In genomic region chr14:48334106-48334809, GRCm38 (mm10) we compare ENCODE assay signal across 13 mouse cellular contexts.
DNase-seq lines count a peak whose midpoint lies in the region; ATAC-seq and TF ChIP-seq lines count a peak whose summit lies in the region.
"Had no signal": no experiment of that assay in that cellular context is flagged by ENCODE, and none has a peak within 500 bp of the region (broad histone marks: within the 10 kb centered on the region; RNA-seq: fewer than 3 reads in every experiment).

No protein-coding gene starts in this region.

- peaks cover 15% of the 10 kb centered on the region for H3K4me1 ChIP-seq in kidney, postnatal 0 days (replicated peaks; ENCODE audit: insufficient read depth, low read length)
- peaks cover 42% of the 10 kb centered on the region for H3K4me1 ChIP-seq in forebrain, embryonic 13.5 days
- peaks cover 7% of the 10 kb centered on the region; the same call in 1 of the 2 replicates for H3K4me1 ChIP-seq in midbrain, embryonic 11.5 days (ENCODE audit: control insufficient read depth, insufficient read depth, low read length)

- H3K9ac ChIP-seq in kidney, postnatal 0 days (ENCODE audit: low read depth, low read length), result no peak overlapping the region
- no peak overlapping the region for H3K9ac ChIP-seq in forebrain, embryonic 13.5 days
- H3K9ac ChIP-seq in midbrain, embryonic 11.5 days (ENCODE audit: low read length), result peak overlapping the region; percentile 37; the same call in 1 of the 2 replicates
- H3K9ac ChIP-seq: limb, embryonic 13.5 days; lung, embryonic 15.5 days had no signal

- no peaks in the 10 kb centered on the region for H3K36me3 ChIP-seq in kidney, postnatal 0 days (ENCODE audit: insufficient read depth, low read length)
- no peaks in the 10 kb centered on the region for H3K36me3 ChIP-seq in forebrain, embryonic 13.5 days (ENCODE audit: poor library complexity, severe bottlenecking)
- H3K36me3 ChIP-seq in midbrain, embryonic 11.5 days (ENCODE audit: control insufficient read depth, insufficient read depth, low read length), result no peaks in the 10 kb centered on the region
- H3K36me3 ChIP-seq: limb, embryonic 13.5 days; lung, embryonic 15.5 days had no signal

- peak; percentile 21; the same call in 1 of the 2 replicates for TF ChIP-seq CTCF in kidney, postnatal 0 days (IDR thresholded peaks at IDR 0.05; ENCODE audit: low read depth)

- WGBS in kidney, postnatal 0 days, result 50% methylated on average over 8 of the region's 8 CpGs
- WGBS in forebrain, embryonic 13.5 days, result 30% methylated on average over 8 of the region's 8 CpGs
- WGBS in midbrain, embryonic 11.5 days, result 33% methylated on average over 8 of the region's 8 CpGs

- no peak for ATAC-seq in kidney, postnatal 0 days (replicated peaks; ENCODE audit: low FRiP score, low read depth)
- ATAC-seq in forebrain, embryonic 13.5 days, result peak; percentile 34; the same call in 1 of the 2 replicates
- peak; percentile 71 for ATAC-seq in midbrain, embryonic 11.5 days (ENCODE audit: low FRiP score)

- H3K4me3 ChIP-seq in kidney, postnatal 0 days (replicated peaks; ENCODE audit: low read depth, low read length), result no peak overlapping the region
- no peak overlapping the region for H3K4me3 ChIP-seq in forebrain, embryonic 13.5 days
- no peak overlapping the region for H3K4me3 ChIP-seq in midbrain, embryonic 11.5 days (ENCODE audit: low read depth, low read length)
- H3K4me3 ChIP-seq: limb, embryonic 13.5 days; lung, embryonic 15.5 days had no signal

- no peaks in the 10 kb centered on the region for H3K9me3 ChIP-seq in kidney, postnatal 0 days (replicated peaks; ENCODE audit: low read length)
- no peaks in the 10 kb centered on the region for H3K9me3 ChIP-seq in forebrain, embryonic 13.5 days (replicated peaks)
- H3K9me3 ChIP-seq in midbrain, embryonic 11.5 days (ENCODE audit: control insufficient read depth, low read length), result no peaks in the 10 kb centered on the region
- H3K9me3 ChIP-seq: lung, embryonic 15.5 days had no signal

- DNase-seq in kidney, postnatal 0 days (ENCODE audit: low spot score), result peak; percentile 66
- no peak for DNase-seq in kidney, postnatal 14 days
- peak; percentile 53 for DNase-seq in embryo, embryonic 10.5 days (ENCODE audit: low spot score)
- DNase-seq in midbrain, embryonic 11.5 days (ENCODE audit: low spot score, missing footprints), result no peak
- DNase-seq in gastrocnemius, postnatal 4 days (ENCODE audit: low spot score in 2 of 2), result no peak
- no peak for DNase-seq in layer of hippocampus, postnatal 10 days (ENCODE audit: low spot score in 2 of 2)
- DNase-seq in thymus, postnatal 14 days, result no peak
- DNase-seq: cerebellum, postnatal 14 days; kidney, adult 9 months; thymus, adult 18-20 months had no signal

- H3K4me2 ChIP-seq in kidney, postnatal 0 days (ENCODE audit: low read length), result no peak overlapping the region
- no peak overlapping the region for H3K4me2 ChIP-seq in forebrain, embryonic 13.5 days
- no peak overlapping the region for H3K4me2 ChIP-seq in midbrain, embryonic 11.5 days
- H3K4me2 ChIP-seq: limb, embryonic 13.5 days; lung, embryonic 15.5 days had no signal

- H3K27ac ChIP-seq in kidney, postnatal 0 days, result no peak overlapping the region
- H3K27ac ChIP-seq in forebrain, embryonic 13.5 days, result no peak overlapping the region
- no peak overlapping the region for H3K27ac ChIP-seq in midbrain, embryonic 11.5 days (ENCODE audit: low read depth, low read length)
- H3K27ac ChIP-seq: limb, embryonic 13.5 days; lung, embryonic 15.5 days had no signal

- no peaks in the 10 kb centered on the region for H3K27me3 ChIP-seq in kidney, postnatal 0 days (ENCODE audit: insufficient read depth, low read length)
- no peaks in the 10 kb centered on the region for H3K27me3 ChIP-seq in forebrain, embryonic 13.5 days
- H3K27me3 ChIP-seq in midbrain, embryonic 11.5 days (ENCODE audit: control insufficient read depth, insufficient read depth, low read length), result no peaks in the 10 kb centered on the region
- H3K27me3 ChIP-seq: limb, embryonic 13.5 days; lung, embryonic 15.5 days had no signal

Comparison
In these comparisons a context has a peak if more than half of its experiments do, and no peak if none do; other contexts are left out.
1. DNase-seq: peak in kidney, postnatal 0 days (single experiment) and embryo, embryonic 10.5 days (single experiment); none in kidney, postnatal 14 days (single experiment), midbrain, embryonic 11.5 days (single experiment), gastrocnemius, postnatal 4 days (0 of 2), layer of hippocampus, postnatal 10 days (0 of 2) and thymus, postnatal 14 days (single experiment).